Mouse (Mus musculus) neural tube, embryonic 15.5 days (tissue): Measurements from ENCODE around the gene Far1. TPM values are rescaled to one million over a fixed set of nuclear protein-coding genes. Genes with fewer than 3 reads are reported as not detected.

Source experiments
- ATAC-seq: fragments of 200-750 bp; cut with Nextera tagmentation; 2 replicates; pipeline ENCODE4 v1.8.0; 2017; ENCODE audit warnings: mild to moderate bottlenecking, moderate TSS enrichment, moderate library complexity; ENCODE audit not compliant: low FRiP score
- H3K27ac ChIP-seq: fragments of 300-500 bp; sonication (generic); replicated peaks from 2 replicates; pipeline ENCODE4 v1.5.1; 2015; ENCODE audit warnings: mild to moderate bottlenecking, inconsistent platforms
- H3K27me3 ChIP-seq: fragments of 300-500 bp; sonication (generic); replicated peaks from 2 replicates; pipeline ENCODE4 v1.6.1; 2015; ENCODE audit warnings: inconsistent platforms
- H3K36me3 ChIP-seq: fragments of 300-500 bp; sonication (generic); 2 replicates; pipeline ENCODE4 v1.6.1; 2015; ENCODE audit warnings: inconsistent platforms
- H3K4me1 ChIP-seq: fragments of 300-500 bp; sonication (generic); 2 replicates; pipeline ENCODE4 v1.6.1; 2015; ENCODE audit warnings: inconsistent platforms
- H3K4me2 ChIP-seq: fragments of 300-500 bp; sonication (generic); 2 replicates; pipeline ENCODE4 v1.6.1; 2015; ENCODE audit warnings: inconsistent platforms, mild to moderate bottlenecking, moderate library complexity
- H3K4me3 ChIP-seq: fragments of 300-500 bp; sonication (generic); replicated peaks from 2 replicates; pipeline ENCODE4 v1.5.1; 2015; ENCODE audit warnings: mild to moderate bottlenecking, inconsistent platforms
- H3K9ac ChIP-seq: fragments of 300-500 bp; sonication (generic); replicated peaks from 2 replicates; pipeline ENCODE4 v1.6.1; 2015; ENCODE audit warnings: mild to moderate bottlenecking, inconsistent platforms
- H3K9me3 ChIP-seq: fragments of 300-500 bp; sonication (generic); replicated peaks from 2 replicates; pipeline ENCODE4 v1.6.1; 2016; ENCODE audit warnings: inconsistent platforms
- WGBS: fragments of 180-500 bp; shearing (Covaris S2); methylation state at CpG from one replicate; pipeline ENCODE4 v1.1.7; 2015; ENCODE audit warnings: mixed read lengths; 5-methylcytosine and 5-hydroxymethylcytosine counted together
- polyA plus RNA-seq: library from polyadenylated mRNA; unstranded; fragments of >200 nt; fragmentation: Nextera tagmentation; extraction: Ambion mirVana; gene quantifications from 2 replicates; pipeline ENCODE4 v1.2.1, GENCODE M21; 2015

Far1 gene
- 61.2 and 63.7 TPM in 2 replicates for polyA plus RNA-seq

DNA sequence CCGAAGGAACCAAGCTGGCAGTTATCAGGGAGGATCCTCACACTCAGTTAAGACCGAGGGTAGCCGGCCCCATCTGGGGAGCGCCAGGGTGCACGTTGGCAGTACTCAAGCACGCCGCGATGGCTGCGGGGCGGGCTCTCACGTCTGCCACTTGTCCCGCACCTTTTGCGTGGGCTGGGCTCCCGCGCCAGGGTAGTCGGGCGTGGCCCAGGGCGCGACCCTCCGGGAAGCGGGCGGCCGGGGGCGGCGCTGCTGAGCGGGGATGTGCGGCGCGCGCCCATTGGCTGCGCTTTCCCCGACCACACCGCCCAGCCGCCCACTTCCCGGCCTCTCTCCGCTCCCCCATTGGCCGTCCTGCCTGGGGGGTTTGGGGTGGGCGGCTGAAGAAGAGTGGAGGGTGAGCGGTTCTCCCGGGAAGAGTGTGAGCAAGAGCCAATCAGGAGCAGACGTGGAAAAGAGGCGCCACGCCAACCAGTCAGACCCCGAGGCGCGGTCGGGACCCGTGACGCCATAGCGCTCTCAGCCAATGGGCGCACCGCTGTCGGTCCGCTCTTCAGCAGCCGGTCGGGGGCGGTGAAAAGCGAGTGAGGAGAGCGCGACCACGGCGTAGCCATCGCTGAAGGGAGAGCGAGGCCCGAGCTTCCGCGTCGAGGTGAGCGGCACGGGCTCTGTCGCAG, at the start of gene Far1:
Gene Far1, plus strand, starts transcription at position 549 of the 677 bp plus-strand sequence.
- Histone ChIP-seq H3K9ac (peak within 1 kb of the TSS; percentile 98), H3K9me3 (no peaks in the 10 kb centered on the region), H3K4me2 (peak within 1 kb of the TSS; percentile 85), H3K27me3 (0 out of 2 replicates have a peak, but pooled peaks cover 2% of the 10 kb centered on the region), H3K4me1 (peaks cover 18% of the 10 kb centered on the region), H3K4me3 (peak within 1 kb of the TSS; percentile 99), H3K27ac (peak within 1 kb of the TSS; percentile 96), H3K36me3 (no peaks in the 10 kb centered on the region)
- peak; percentile 99 for ATAC-seq
- WGBS, result under 1% methylated on average over 61 of the region's 71 CpGs

DNA sequence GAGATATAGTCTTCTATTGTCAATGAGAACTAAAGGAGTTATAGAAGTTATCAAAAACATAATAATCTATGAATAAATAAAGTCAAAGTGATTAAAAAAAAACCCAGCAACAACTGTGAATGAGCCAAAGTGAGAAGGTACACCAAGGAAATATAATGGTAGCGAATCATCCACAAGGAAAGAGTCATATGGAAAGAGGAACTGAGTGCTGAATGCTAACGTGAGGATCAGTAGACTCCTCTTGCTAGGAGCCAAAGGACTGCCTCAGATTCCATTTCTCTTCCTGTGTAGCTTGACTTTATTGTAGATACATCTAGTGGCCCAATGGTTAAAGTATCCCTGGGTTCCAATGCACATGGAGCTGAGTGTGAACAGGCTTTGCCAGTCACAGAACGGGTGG, 45.3 kb upstream of the Far1 start:
- Histone ChIP-seq H3K27ac (no peak overlapping the region), H3K27me3 (no peaks in the 10 kb centered on the region), H3K4me2 (no peak overlapping the region), H3K9ac (no peak overlapping the region), H3K36me3 (no peaks in the 10 kb centered on the region), H3K4me1 (no peaks in the 10 kb centered on the region), H3K4me3 (no peak overlapping the region), H3K9me3 (no peaks in the 10 kb centered on the region)
- ATAC-seq, result no peak
- WGBS, result 86% methylated on average over 3 of the region's 3 CpGs

DNA sequence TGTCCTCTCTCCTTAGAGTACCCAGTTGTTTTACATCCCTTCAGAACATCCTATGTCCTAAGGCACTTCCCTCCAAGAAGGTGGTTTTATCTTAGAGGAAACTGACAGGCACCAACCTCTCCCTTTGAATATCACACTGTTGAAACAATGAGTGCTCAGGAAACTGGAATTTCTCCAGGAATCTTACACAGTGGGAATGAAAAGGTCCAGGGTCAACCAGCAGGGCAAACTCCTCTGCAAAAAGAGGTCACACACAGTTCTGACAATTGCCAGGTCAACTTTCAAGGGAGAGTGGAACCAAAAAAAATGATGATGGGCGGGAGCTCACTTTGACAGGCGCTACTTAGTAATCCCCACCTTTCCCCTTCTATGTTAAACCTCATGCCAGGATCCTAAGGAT, 43.0 kb upstream of the Far1 start:
- 83% methylated on average over 2 of the region's 2 CpGs for WGBS
- H3K27me3 ChIP-seq, result no peaks in the 10 kb centered on the region
- H3K4me1 ChIP-seq, result no peaks in the 10 kb centered on the region
- H3K36me3 ChIP-seq, result no peaks in the 10 kb centered on the region
- H3K9ac ChIP-seq, result no peak overlapping the region
- no peak overlapping the region for H3K4me3 ChIP-seq
- H3K4me2 ChIP-seq, result no peak overlapping the region
- no peak for ATAC-seq
- H3K9me3 ChIP-seq, result no peaks in the 10 kb centered on the region
- no peak overlapping the region for H3K27ac ChIP-seq

DNA sequence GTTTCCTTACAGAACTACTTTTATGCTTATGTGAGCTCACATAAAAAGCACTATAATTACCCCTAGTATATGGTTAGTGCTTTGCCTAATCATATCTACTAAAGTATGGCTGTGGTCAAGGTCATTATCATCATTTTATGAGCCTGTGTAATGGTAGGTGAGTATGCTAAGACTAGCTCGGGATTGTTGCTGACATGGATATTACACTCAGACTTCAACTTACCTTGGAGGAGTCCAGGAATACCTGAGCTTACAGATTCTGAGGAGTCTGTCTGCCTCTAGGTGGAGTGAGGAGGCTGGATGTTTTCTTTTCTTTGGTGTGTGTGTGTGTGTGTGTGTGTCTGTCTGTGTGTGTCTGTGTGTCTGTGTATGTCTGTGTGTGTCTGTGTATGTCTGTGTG, 42.0 kb upstream of the Far1 start:
- WGBS, result 84% methylated on average over 1 of the region's 1 CpGs
- H3K36me3 ChIP-seq, result no peaks in the 10 kb centered on the region
- H3K27ac ChIP-seq, result no peak overlapping the region
- no peak overlapping the region for H3K4me3 ChIP-seq
- H3K9ac ChIP-seq, result no peak overlapping the region
- H3K4me1 ChIP-seq, result no peaks in the 10 kb centered on the region
- H3K9me3 ChIP-seq, result no peaks in the 10 kb centered on the region
- H3K4me2 ChIP-seq, result no peak overlapping the region
- no peak for ATAC-seq
- no peaks in the 10 kb centered on the region for H3K27me3 ChIP-seq

DNA sequence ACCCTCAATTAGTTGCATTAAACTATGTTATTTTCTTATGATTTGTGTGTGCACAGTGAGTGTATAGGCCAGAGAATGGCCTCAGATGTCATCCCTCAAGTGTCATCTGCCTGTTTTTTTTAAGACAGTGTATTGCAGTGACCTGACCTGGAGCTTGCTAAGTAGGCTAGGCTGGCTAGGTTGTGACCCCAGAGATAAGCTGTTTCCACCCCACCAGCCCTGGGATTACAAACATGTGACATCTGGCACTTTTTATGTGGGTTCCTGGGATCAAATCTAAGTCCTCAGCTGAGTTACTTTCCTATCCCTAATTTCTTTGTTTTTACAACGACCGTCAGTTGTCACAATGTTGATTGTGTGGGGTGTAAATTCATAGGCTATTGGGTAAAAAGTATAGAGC, 17.8 kb upstream of the Far1 start:
- Histone ChIP-seq H3K9ac (no peak overlapping the region), H3K9me3 (no peaks in the 10 kb centered on the region), H3K27me3 (no peaks in the 10 kb centered on the region), H3K36me3 (no peaks in the 10 kb centered on the region), H3K4me2 (no peak overlapping the region), H3K4me3 (no peak overlapping the region), H3K4me1 (no peaks in the 10 kb centered on the region), H3K27ac (no peak overlapping the region)
- 89% methylated on average over 2 of the region's 2 CpGs for WGBS
- ATAC-seq, result no peak

DNA sequence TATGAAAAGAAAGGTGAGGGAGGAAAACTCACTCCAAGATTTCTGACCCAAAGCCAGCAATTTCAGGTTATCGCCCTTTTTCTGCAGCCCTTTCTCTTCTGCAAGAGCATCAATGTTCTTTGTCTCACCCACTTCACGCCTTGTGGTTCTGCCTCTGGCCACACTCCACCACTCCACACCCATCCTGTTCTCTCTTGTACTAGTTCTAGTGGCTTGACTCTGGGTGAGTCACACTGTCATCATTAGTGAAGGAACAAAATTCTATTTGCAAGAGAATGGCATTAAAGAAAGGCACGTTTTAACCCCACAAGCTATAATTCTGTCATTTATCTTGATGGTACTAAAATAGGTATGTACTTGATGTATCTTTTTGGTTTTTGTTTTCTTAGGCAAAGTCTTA, 15.2 kb upstream of the Far1 start:
- H3K27me3 ChIP-seq, result no peaks in the 10 kb centered on the region
- H3K36me3 ChIP-seq, result no peaks in the 10 kb centered on the region
- no peak overlapping the region for H3K4me2 ChIP-seq
- H3K9ac ChIP-seq, result no peak overlapping the region
- H3K9me3 ChIP-seq, result no peaks in the 10 kb centered on the region
- no peaks in the 10 kb centered on the region for H3K4me1 ChIP-seq
- no peak overlapping the region for H3K4me3 ChIP-seq
- no peak overlapping the region for H3K27ac ChIP-seq
- 92% methylated on average over 3 of the region's 3 CpGs for WGBS
- no peak for ATAC-seq

DNA sequence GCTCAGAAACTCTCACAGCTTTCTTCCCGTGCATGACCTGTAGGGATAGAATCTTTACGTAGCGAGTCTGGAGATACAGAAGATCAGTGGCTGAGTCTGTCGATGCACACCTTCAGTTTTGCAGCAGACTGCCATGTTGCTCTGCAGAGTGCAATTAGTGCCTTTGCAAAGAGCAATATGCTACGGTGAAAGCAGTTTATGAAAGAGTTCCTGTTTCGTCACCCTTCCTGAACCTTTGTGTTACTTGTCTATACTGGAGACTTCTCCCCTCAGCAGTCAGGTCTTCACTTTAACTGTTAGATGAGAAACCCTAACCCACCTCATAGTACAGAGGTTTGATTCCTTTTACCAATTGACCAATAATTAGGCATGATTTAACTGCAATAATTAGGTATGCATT, 13.8 kb upstream of the Far1 start:
- no peak for ATAC-seq
- H3K4me1 ChIP-seq, result no peaks in the 10 kb centered on the region
- no peaks in the 10 kb centered on the region for H3K27me3 ChIP-seq
- no peaks in the 10 kb centered on the region for H3K36me3 ChIP-seq
- H3K9me3 ChIP-seq, result no peaks in the 10 kb centered on the region
- no peak overlapping the region for H3K4me2 ChIP-seq
- 86% methylated on average over 6 of the region's 6 CpGs for WGBS
- no peak overlapping the region for H3K9ac ChIP-seq
- no peak overlapping the region for H3K27ac ChIP-seq
- no peak overlapping the region for H3K4me3 ChIP-seq

DNA sequence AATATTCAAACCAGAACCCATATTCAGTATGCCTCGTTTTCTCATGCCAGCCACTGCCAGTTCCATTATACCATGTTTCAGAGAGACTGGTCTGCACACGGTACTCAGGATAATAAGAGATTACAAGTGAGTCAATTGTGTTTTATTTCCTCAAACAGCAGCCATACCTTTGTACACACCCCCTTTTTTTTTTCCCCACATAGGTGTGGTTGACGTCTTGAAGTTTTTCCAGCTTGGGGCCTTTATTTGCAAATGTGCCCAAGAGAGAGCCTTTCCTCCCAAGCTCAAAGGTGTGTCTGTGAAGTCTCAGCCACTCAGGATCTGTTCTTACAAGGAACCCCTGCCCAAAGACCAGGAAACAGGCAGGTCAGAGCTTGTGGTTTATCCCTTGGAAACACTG, 11.2 kb upstream of the Far1 start:
- Histone ChIP-seq H3K9me3 (no peaks in the 10 kb centered on the region), H3K4me3 (no peak overlapping the region), H3K9ac (no peak overlapping the region), H3K4me1 (no peaks in the 10 kb centered on the region), H3K27ac (no peak overlapping the region), H3K4me2 (no peak overlapping the region), H3K27me3 (no peaks in the 10 kb centered on the region), H3K36me3 (no peaks in the 10 kb centered on the region)
- WGBS, result 72% methylated on average over 3 of the region's 3 CpGs
- ATAC-seq, result no peak

DNA sequence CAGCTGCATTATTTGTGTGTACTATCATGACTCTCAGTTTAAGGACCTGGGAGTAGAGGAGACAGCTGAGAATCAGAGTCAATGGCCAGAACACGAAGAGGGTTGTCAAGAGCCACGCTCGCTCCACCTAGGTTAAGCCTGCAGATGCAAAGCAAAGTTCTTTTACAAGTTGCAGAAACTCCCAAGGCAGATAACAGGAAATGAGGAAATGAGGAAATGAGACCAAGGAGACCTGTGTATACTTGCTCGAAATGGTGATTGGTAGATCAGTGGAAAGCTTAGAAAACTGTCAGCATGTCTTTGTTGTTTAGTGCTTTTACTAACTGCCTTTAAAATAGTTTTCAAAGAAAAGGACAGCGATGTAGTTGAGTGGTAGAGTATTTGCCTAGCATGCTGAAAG, 8.6 kb upstream of the Far1 start:
- Histone ChIP-seq H3K27ac (no peak overlapping the region), H3K4me1 (no peaks in the 10 kb centered on the region), H3K9ac (no peak overlapping the region), H3K27me3 (0 out of 2 replicates have a peak, but pooled peaks cover 2% of the 10 kb centered on the region), H3K4me3 (no peak overlapping the region), H3K4me2 (no peak overlapping the region), H3K9me3 (no peaks in the 10 kb centered on the region), H3K36me3 (no peaks in the 10 kb centered on the region)
- 79% methylated on average over 5 of the region's 5 CpGs for WGBS
- no peak for ATAC-seq

DNA sequence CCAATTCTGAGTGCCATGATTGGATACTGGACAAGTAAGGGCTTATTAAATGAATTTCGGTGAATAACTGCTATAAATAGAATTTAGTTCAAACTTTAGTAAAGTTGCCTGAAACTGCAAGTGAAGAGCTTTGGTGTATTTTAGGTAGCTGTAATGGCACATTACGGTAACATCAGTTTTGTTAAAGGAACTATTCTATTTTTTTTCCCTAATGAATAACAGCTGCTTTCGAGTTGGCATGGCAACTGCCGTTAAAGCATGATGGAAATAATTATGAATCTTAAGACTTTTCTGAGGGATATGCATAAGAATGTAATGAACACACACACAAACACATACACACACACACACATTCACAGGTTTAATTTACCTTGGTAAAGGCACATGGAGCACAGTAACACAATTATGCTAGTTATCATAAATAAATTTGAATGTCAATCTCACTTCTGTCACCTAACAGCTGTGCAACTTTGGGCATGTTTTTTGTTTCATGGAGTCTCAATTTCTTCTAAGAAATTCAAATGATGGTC, 8.1 kb upstream of the Far1 start:
- H3K9me3 ChIP-seq, result no peaks in the 10 kb centered on the region
- WGBS, result 82% methylated on average over 4 of the region's 4 CpGs
- ATAC-seq, result no peak
- H3K4me2 ChIP-seq, result no peak overlapping the region
- H3K27me3 ChIP-seq, result 0 out of 2 replicates have a peak, but pooled peaks cover 2% of the 10 kb centered on the region
- H3K4me3 ChIP-seq, result no peak overlapping the region
- H3K27ac ChIP-seq, result no peak overlapping the region
- H3K9ac ChIP-seq, result no peak overlapping the region
- H3K36me3 ChIP-seq, result no peaks in the 10 kb centered on the region
- H3K4me1 ChIP-seq, result no peaks in the 10 kb centered on the region

DNA sequence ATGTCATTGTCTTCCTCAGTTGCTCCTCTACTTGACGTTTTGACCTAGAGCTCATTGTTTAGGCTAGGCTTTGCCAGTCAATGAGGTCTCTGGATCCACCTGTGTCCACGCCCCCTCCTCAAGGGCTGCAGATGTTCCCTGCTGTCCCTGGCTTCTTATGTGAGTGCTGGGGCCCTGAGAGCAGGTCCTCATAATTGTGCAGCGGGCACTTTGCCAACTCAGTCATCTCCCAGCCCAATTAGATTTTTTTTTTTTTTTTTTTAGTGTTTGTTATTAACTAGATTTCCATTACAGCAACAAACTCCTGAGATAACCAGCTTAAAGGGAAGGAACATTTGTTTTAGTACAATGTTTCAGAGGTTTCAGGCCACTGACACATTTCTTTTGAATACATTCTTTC, 5.8 kb upstream of the Far1 start:
- 50% methylated on average over 3 of the region's 3 CpGs for WGBS
- ATAC-seq, result no peak
- no peaks in the 10 kb centered on the region for H3K9me3 ChIP-seq
- H3K27me3 ChIP-seq, result 0 out of 2 replicates have a peak, but pooled peaks cover 2% of the 10 kb centered on the region
- no peak overlapping the region for H3K4me3 ChIP-seq
- peaks cover 4% of the 10 kb centered on the region for H3K4me1 ChIP-seq
- H3K27ac ChIP-seq, result no peak overlapping the region
- H3K36me3 ChIP-seq, result no peaks in the 10 kb centered on the region
- H3K4me2 ChIP-seq, result no peak overlapping the region
- H3K9ac ChIP-seq, result no peak overlapping the region

DNA sequence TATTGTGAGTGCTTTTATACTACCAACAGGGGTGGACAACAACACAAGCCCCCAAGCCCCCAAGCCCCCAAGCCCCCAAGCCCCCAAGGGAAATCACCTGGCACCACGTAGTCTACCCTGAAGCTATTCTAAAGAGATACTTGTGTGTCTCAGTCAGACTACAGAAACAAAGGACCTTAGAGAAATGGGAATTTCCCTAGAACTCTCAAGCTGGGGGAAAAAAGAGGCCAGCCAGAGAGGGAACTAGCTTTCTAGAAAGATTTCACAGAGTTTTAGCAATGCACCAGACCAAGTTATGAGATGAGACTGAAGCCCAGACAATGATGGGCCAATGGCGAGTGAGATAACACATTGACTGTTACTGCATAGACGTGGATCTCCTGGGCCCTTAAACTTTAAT, 2.2 kb upstream of the Far1 start:
- Histone ChIP-seq H3K4me3 (no peak overlapping the region), H3K36me3 (no peaks in the 10 kb centered on the region), H3K9me3 (no peaks in the 10 kb centered on the region), H3K27me3 (0 out of 2 replicates have a peak, but pooled peaks cover 2% of the 10 kb centered on the region), H3K9ac (no peak overlapping the region), H3K4me2 (no peak overlapping the region), H3K27ac (no peak overlapping the region), H3K4me1 (peaks cover 18% of the 10 kb centered on the region)
- no peak for ATAC-seq
- 79% methylated on average over 3 of the region's 3 CpGs for WGBS
